Mouse (Mus musculus) mouse trophoblast stem cell (cell line): ENCODE data around the gene P2rx6.

Experiments used
- in situ Hi-C, 2 experiments: fragments of 300-500 bp; cut with MseI, MboI; formaldehyde crosslinking; loops; 2 replicates in 1 of 2; 3 replicates in 1 of 2; pipeline ENCODE4 v1.15.1; 2025

Gene P2rx6

GRCm38 (mm10) chr16:17561751-17562208 is at the start of gene P2rx6:
TSS of gene P2rx6 (plus strand) at chr16:17561885.
- in situ Hi-C loops: no loop called here

DNA sequence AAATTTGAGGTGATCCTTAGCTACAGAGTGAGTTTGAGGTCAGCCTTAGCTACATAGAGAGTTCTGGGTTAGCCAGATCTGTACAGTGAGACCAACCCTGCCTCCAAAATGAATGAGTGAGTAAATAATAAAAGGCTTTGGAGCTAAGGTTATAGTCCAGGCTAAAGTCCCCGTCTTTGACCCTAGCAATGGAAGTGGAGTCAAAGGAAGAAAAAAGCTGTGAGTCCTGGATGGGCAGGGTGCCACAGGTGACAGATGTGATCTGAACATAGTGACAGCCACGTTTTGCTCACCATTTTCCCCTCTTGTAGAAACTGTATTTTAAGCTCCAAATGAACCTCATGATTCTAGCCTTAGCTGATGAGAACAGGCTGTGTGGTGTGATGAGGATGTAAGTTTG is 42.8 kb upstream of the P2rx6 start:
- in situ Hi-C loops: no loop called here

- in situ Hi-C loops: no loop called here
Observed at GRCm38 (mm10) chr16:17524156-17524555, 37.5 kb upstream of the P2rx6 start.

- in situ Hi-C loops: no loop called here
Observed at GRCm38 (mm10) chr16:17525524-17525923, 36.2 kb upstream of the P2rx6 start.

GRCm38 (mm10) chr16:17526223-17526622 is 35.5 kb upstream of the P2rx6 start:
- in situ Hi-C loops: no loop called here

- in situ Hi-C loops: no loop called here
Observed at GRCm38 (mm10) chr16:17527606-17528005, 34.1 kb upstream of the P2rx6 start.

DNA sequence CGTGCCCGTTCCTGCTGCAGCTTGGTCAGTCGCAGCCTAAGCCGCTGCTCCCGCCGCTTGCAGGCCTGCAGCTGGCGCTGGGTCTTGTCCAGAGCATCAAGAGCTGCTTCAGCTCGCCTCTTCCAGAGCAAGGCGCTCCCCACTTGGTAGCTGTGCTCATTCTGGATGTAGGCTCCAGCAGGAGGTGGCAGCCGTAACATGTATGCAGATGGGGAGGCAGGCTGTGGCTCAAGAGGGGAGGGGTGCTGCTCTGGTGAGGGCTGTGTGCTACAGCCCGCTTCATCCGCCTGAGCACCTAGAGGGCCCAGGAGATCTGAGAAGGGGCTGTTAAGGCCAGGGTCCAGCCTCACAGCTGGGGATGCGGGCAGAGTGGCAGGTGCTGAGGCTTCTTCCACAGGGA is 33.4 kb upstream of the P2rx6 start:
- in situ Hi-C loops: no loop called here

DNA sequence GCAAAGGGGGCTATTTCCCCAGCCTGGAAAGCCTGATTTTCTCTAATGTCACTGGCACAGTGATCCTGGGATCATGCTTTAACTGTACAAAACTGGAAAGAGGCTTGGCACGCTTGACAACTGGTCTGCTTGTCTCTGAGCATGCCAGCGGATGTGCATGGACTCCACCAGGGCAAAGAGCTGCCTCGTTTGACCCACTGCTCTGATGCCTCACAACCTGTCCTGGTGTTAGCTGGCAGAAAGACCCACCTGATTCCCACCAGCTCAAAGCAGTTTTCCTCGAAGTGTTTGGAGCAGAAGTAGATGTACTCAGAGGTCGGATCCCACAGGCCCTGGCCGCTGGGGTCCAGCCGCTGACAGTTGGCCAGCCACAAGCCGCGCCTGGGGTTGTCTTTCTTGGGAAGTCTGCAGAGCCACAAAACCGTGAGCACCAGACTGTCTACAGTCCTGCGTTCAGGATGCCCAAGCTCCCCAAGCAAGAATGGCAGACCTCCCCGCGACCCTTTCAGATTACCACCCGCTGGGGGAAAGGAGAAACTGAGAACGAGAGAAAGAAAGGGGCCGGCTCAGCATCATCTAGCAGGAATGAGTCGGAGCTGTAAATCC is 31.6 kb upstream of the P2rx6 start:
- in situ Hi-C loops: no loop called here

DNA sequence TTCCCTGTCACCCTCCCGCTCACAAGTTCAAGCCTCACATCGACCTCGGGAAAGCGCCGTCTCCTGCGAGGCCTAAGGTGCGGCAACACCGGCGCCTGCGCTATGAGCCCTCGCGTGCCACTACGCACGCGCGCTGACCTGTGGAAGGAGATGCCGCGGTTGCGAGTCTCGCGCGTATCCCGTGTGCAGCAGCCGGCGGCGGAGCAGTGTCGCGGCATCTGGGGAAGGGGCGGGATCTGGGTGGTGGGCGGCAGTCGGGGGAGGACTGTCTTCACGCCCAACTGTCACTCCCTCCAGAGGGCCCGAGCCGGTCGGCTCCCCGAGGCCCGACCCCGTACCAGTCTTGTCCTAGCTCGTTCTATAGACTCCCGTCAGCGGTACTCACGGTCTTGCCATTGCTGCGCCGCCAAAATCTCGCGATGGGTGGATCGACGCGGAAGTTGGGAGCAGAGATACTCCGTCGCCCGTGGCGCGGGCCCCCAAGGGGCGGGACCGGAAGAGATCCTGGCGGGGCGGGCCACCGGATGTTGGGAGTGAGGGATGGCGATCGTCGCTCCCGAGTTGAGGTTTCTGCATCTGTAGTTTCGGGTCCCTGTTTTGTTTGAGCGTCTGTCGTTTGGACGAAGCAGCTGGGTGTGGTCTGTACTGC is 30.9 kb upstream of the P2rx6 start, which contains the start of gene Thap7:
Thap7 (minus strand) TSS at position 497 of the 649 bp plus-strand sequence.
- in situ Hi-C loops: no loop called here

GRCm38 (mm10) chr16:17532271-17532670 is 29.4 kb upstream of the P2rx6 start:
- in situ Hi-C loops: no loop called here

DNA sequence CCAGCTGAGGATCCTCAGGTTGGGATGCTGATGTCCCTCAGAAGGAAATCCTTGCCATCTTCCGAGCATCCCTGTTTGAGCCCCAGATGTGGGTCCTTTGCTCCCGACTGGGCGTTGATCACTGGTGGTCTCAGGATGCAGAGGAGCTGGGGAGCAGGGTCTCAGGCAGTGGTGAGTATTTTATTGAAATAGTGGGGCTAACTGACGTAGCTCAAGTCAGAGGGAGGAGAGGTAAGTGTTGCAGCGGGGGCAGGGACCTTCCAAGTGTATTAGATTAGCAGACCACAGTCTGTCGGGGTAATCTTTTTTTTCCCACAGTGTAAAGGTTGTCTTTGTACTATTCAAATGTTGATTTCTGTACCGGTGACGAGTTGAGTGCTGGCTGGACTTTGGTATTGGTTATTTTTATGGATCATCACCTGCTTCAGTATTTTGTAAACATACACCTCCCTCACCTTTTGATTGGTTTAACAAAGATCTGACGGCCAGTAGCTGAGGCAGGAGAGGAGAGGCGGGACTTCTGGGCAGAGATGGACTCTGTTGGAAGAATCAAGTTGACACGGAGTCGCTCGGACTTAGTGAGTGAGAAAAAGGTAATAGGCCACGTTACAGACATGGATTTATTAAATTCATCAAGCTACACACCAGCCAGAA is 28.9 kb upstream of the P2rx6 start:
- in situ Hi-C loops: no loop called here

- in situ Hi-C loops: loop anchor here in 1 of 2 experiments (5.0 kb wide), 1 partner anchor 49 kb away; the partner anchor contains the start of gene Aifm3
Observed at GRCm38 (mm10) chr16:17536584-17536983, 25.1 kb upstream of the P2rx6 start.

DNA sequence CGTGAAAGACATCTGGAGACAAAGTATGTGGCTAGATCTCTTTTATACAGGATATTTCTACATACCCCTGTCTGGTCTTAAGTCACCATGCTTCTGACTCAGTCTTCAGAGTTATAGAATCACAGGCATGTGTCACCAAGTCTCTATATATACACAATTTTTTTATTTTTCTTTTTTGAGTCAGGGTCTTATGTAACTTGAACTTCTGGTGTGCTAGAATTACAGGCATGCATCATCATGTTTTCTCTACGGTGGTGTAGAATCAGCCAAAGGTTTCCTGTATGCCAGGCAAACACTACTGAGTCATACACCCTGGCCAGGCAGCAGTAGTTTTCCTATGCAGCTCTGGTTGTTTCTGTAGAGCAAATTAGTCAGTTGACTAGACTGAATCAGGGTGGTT is 19.1 kb upstream of the P2rx6 start:
- in situ Hi-C loops: no loop called here

GRCm38 (mm10) chr16:17552837-17553236 is 8.8 kb upstream of the P2rx6 start:
- in situ Hi-C loops: loop anchor here in 1 of 2 experiments (5.0 kb wide), 1 partner anchor 64 kb away; the partner anchor contains the start of gene Smpd4

GRCm38 (mm10) chr16:17553910-17554685 is 7.6 kb upstream of the P2rx6 start:
- in situ Hi-C loops: loop anchor here in 1 of 2 experiments (5.0 kb wide), 1 partner anchor 63 kb away; the partner anchor contains the start of gene Smpd4

DNA sequence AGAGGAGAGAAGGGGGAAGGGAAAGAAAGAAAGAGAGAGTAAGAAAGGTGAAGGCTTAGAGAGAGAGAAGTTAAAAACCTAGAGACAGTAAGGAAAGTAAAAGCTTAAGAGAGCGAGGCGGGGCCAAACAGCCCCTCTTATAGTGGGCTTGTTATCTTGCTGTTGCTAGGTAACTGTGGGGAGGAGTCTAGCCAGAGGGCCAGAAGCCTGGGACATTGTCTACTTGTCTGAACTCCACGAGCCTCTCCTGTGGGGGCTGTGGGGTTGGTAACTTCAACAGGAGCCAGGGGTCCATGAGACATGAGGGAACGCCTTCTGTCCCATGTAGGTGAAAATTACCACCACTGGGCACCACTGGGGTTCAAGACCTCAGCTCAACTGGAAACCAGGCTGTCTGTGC is 7.0 kb upstream of the P2rx6 start:
- in situ Hi-C loops: loop anchor here in 1 of 2 experiments (5.0 kb wide), 1 partner anchor 63 kb away; the partner anchor contains the start of gene Smpd4

GRCm38 (mm10) chr16:17556180-17556579 is 5.5 kb upstream of the P2rx6 start:
- in situ Hi-C loops: no loop called here

- in situ Hi-C loops: no loop called here
Observed at GRCm38 (mm10) chr16:17556907-17557306, 4.8 kb upstream of the P2rx6 start.

- in situ Hi-C loops: no loop called here
Observed at GRCm38 (mm10) chr16:17557947-17558480, 3.7 kb upstream of the P2rx6 start.

DNA sequence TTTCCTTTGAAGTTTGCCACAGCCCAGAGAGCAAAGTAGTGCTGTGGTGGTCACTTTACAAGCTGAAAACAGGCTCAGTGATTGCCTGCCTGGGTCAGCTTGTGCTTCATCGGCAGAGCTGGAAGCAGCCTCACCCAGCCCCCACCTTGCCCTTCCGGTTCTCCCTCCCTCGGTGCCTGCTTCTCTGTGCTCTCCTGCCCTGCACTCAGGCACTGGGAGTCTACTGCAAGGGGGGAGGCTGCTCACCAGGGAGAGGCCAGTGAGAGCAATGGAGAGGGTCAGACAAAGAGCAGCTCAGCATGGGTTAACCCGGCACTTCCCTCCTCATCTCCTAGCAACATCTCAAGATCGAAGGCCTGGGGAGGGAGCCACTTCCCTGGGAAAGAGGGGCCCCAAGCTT is 2.9 kb upstream of the P2rx6 start:
- in situ Hi-C loops: no loop called here

DNA sequence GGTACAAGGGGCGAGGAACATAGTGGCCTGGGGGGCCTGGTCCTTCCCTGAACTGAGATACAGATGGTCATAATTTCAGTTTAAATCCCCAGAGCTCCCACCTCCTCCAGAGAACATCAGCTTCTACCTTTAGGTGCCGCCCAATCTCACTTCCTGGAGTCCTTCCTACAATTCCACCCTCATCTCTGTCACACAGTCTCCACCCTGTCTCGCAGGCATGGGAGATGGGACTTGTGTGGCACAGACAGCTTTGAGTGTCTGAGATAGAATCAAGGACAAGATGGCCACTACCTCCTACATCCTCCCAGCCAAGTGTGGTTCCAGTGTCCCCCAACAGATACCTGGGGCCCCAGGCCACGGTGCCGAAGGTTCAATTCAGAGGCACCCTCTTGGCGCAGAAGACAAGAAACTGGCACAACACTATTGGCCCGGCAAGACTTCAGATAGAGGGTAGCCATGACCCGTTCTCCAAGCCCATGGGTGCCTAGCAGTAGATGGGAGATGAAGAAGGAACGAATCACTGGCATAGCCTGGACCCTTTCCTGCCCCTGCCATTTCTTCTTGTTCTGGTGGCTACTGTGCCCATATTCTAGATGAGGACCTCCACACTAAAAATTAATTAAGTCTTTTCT is 2.2 kb upstream of the P2rx6 start:
- in situ Hi-C loops: no loop called here
